Mouse (Mus musculus) kidney, postnatal 0 days (tissue): ENCODE data around the gene Sp2. TPM values are rescaled to one million over a fixed set of nuclear protein-coding genes. Genes with fewer than 3 reads are reported as not detected.

Experiments used
- ATAC-seq: fragments of 200-750 bp; cut with Nextera tagmentation; replicated peaks from 2 replicates; pipeline ENCODE4 v1.8.0; 2017; ENCODE audit warnings: low read depth, moderate number of reproducible peaks, moderate TSS enrichment, moderate library complexity; ENCODE audit not compliant: low FRiP score
- DNase-seq: peaks from one replicate; pipeline ENCODE4 v3.0.0-alpha.2; 2016; ENCODE audit warnings: low spot score
- H3K27ac ChIP-seq: fragments of 300-500 bp; sonication (generic); 2 replicates; pipeline ENCODE4 v1.5.1; 2014; ENCODE audit warnings: mild to moderate bottlenecking
- H3K27me3 ChIP-seq: fragments of 300-500 bp; sonication (generic); 2 replicates; pipeline ENCODE4 v1.6.1; 2014; ENCODE audit warnings: low read length, mixed read lengths; ENCODE audit not compliant: insufficient read depth
- H3K36me3 ChIP-seq: fragments of 300-500 bp; sonication (generic); 2 replicates; pipeline ENCODE4 v1.6.1; 2014; ENCODE audit warnings: low read length, mixed read lengths; ENCODE audit not compliant: insufficient read depth
- H3K4me1 ChIP-seq: fragments of 300-500 bp; sonication (generic); replicated peaks from 2 replicates; pipeline ENCODE4 v1.6.1; 2014; ENCODE audit warnings: antibody characterized with exemption, low read length, mixed read lengths; ENCODE audit not compliant: insufficient read depth
- H3K4me2 ChIP-seq: fragments of 300-500 bp; sonication (generic); 2 replicates; pipeline ENCODE4 v1.6.1; 2014; ENCODE audit warnings: mild to moderate bottlenecking, low read length, moderate library complexity, mixed read lengths
- H3K4me3 ChIP-seq: fragments of 300-500 bp; sonication (generic); replicated peaks from 2 replicates; pipeline ENCODE4 v1.5.1; 2014; ENCODE audit warnings: low read depth, low read length
- H3K9ac ChIP-seq: fragments of 300-500 bp; sonication (generic); 2 replicates; pipeline ENCODE4 v1.6.1; 2014; ENCODE audit warnings: low read depth, low read length
- H3K9me3 ChIP-seq: fragments of 300-500 bp; sonication (generic); replicated peaks from 2 replicates; pipeline ENCODE4 v1.6.1; 2016; ENCODE audit warnings: low read length, inconsistent platforms, mixed read lengths
- CTCF ChIP-seq: IDR thresholded peaks from 2 replicates; pipeline ENCODE4 v1.5.1; 2016; ENCODE audit warnings: antibody characterized with exemption, low read depth, mild to moderate bottlenecking, moderate library complexity
- WGBS: fragments of 180-500 bp; shearing (Covaris S2); extraction: QIAGEN DNeasy Blood & Tissue Kit; methylation state at CpG from one replicate; pipeline ENCODE4 v1.1.7; 2014; 5-methylcytosine and 5-hydroxymethylcytosine counted together
- polyA plus RNA-seq: library from polyadenylated mRNA; unstranded; fragments of >200 nt; fragmentation: Nextera tagmentation; extraction: Ambion mirVana; gene quantifications from 2 replicates; pipeline ENCODE4 v1.2.1, GENCODE M21; 2015

Gene Sp2
- polyA plus RNA-seq, 1 experiment from 2014 or later, result 16.3 TPM

DNA sequence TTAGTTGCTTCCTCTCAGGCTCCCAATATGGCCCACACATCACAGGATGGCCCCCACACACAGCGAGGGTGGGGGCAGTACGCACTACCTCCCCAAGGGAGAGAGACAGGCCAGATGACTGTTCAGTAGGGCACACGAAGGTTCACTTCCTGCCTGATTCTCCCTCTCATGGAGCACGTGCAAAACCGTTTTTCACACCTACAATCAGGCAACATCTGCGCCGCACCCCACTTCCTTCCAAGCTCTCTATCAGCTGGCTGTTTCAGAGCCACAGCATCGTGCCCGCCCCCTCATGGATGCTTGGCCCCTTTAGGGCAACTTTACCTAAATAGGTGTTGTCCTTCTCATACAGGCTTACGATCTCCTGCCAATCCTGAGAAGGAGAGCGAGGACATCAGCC lies 70.1 kb downstream of the Sp2 start:
- Histone ChIP-seq H3K4me2 (no peak overlapping the region), H3K27me3 (no peaks in the 10 kb centered on the region), H3K9ac (no peak overlapping the region), H3K9me3 (no peaks in the 10 kb centered on the region), H3K4me1 (no peaks in the 10 kb centered on the region; the same call in 1 of the 2 replicates), H3K36me3 (peaks cover 21% of the 10 kb centered on the region), H3K27ac (no peak overlapping the region), H3K4me3 (no peak overlapping the region)
- WGBS, result 82% methylated on average over 11 of the region's 11 CpGs
- DNase-seq, result no peak
- no peak for TF ChIP-seq CTCF
- ATAC-seq, result no peak

DNA sequence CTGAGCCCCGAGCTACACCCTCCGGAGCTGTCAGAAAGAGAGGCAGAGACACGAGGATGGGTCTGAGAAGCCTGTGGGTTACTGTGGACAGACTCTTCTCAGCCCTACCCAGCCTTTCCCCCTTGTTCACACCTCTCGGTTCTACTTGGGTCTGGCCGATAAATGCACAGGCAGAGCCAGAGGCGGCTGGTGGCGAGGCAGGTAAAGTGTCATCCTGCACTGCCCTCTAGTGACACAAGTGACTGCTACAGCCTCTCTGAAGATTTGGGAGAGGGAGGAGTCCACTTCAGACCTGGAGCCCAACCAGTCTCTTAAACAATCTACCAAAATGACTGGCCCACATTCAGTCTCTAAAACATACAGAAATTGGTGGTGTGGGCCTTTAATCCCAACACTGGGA lies 72.8 kb downstream of the Sp2 start:
- Histone ChIP-seq H3K4me3 (no peak overlapping the region), H3K4me1 (no peaks in the 10 kb centered on the region; the same call in 1 of the 2 replicates), H3K9ac (no peak overlapping the region), H3K27me3 (no peaks in the 10 kb centered on the region), H3K36me3 (peaks cover 29% of the 10 kb centered on the region), H3K9me3 (no peaks in the 10 kb centered on the region), H3K4me2 (no peak overlapping the region), H3K27ac (no peak overlapping the region)
- peak; percentile 87 for TF ChIP-seq CTCF
- DNase-seq, result peak; percentile 95
- WGBS, result 27% methylated on average over 7 of the region's 7 CpGs
- ATAC-seq, result peak; percentile 50; the same call in 1 of the 2 replicates

- no peak overlapping the region for H3K27ac ChIP-seq
- H3K27me3 ChIP-seq, result no peaks in the 10 kb centered on the region
- WGBS, result 91% methylated on average over 12 of the region's 12 CpGs
- no peak for TF ChIP-seq CTCF
- no peak overlapping the region for H3K4me2 ChIP-seq
- no peak overlapping the region for H3K9ac ChIP-seq
- ATAC-seq (no peak), DNase-seq (no peak)
- no peaks in the 10 kb centered on the region for H3K9me3 ChIP-seq
- H3K4me3 ChIP-seq, result no peak overlapping the region
- peaks cover 29% of the 10 kb centered on the region for H3K36me3 ChIP-seq
- H3K4me1 ChIP-seq, result 0 out of 2 replicates have a peak, but pooled peaks cover under 1% of the 10 kb centered on the region
Observed at GRCm38 (mm10) chr11:96908594-96908993, 74.2 kb downstream of the Sp2 start.

GRCm38 (mm10) chr11:96906431-96907161 lies 76.2 kb downstream of the Sp2 start:
- Histone ChIP-seq H3K4me2 (no peak overlapping the region), H3K27ac (no peak overlapping the region), H3K4me3 (no peak overlapping the region), H3K9me3 (no peaks in the 10 kb centered on the region), H3K36me3 (peaks cover 28% of the 10 kb centered on the region), H3K9ac (no peak overlapping the region), H3K27me3 (no peaks in the 10 kb centered on the region), H3K4me1 (peaks cover 14% of the 10 kb centered on the region)
- ATAC-seq (no peak; the same call in 1 of the 2 replicates), DNase-seq (peak; percentile 24)
- 44% methylated on average over 15 of the region's 15 CpGs for WGBS
- no peak for TF ChIP-seq CTCF

Other genes starting within 250 kb of the Sp2 start
- gene Snx11, start 205.4 kb downstream of the Sp2 start, polyA plus RNA-seq, result 17.6 and 19.8 TPM in 2 replicates
- 101 and 106 TPM in 2 replicates for gene Cbx1, start 193.8 kb downstream of the Sp2 start, polyA plus RNA-seq
- gene Nfe2l1, start 153.0 kb downstream of the Sp2 start, polyA plus RNA-seq, result 77.3 and 88.0 TPM in 2 replicates
- 125 TPM in 2 replicates for gene Copz2, start 133.1 kb downstream of the Sp2 start, polyA plus RNA-seq
- 77.8 and 81.6 TPM in 2 replicates for gene Cdk5rap3, start 66.5 kb downstream of the Sp2 start, polyA plus RNA-seq
- gene Prr15l, start 54.9 kb downstream of the Sp2 start, polyA plus RNA-seq, result 76.5 and 88.2 TPM in 2 replicates
- 31.7 and 33.2 TPM in 2 replicates for gene Pnpo, start 39.0 kb downstream of the Sp2 start, polyA plus RNA-seq
- gene Sp6, start 30.4 kb upstream of the Sp2 start, polyA plus RNA-seq, result 1.5 and 2.0 TPM in 2 replicates
- 41.6 and 46.6 TPM in 2 replicates for gene Scrn2, start 47.0 kb upstream of the Sp2 start, polyA plus RNA-seq
- 1.0 and 1.2 TPM in 2 replicates for gene Lrrc46, start 58.4 kb upstream of the Sp2 start, polyA plus RNA-seq
- 71.9 and 79.6 TPM in 2 replicates for gene Mrpl10, start 58.6 kb upstream of the Sp2 start, polyA plus RNA-seq
- 6.6 and 7.6 TPM in 2 replicates for gene Osbpl7, start 67.7 kb upstream of the Sp2 start, polyA plus RNA-seq
- gene Tbx21, start 132.4 kb upstream of the Sp2 start, polyA plus RNA-seq, result 0.15 TPM in 1 of 2 replicates, not detected in the other
- 4.6 and 5.5 TPM in 2 replicates for gene Tbkbp1, start 168.5 kb upstream of the Sp2 start, polyA plus RNA-seq
- 34.0 and 35.8 TPM in 2 replicates for gene Kpnb1, start 204.9 kb upstream of the Sp2 start, polyA plus RNA-seq